Mouse (Mus musculus) liver, embryonic 14.5 days (tissue): ENCODE measurements around the gene Cbs.

Source experiments
- CTCF ChIP-seq: IDR thresholded peaks from 2 replicates; pipeline ENCODE4 v1.5.1; 2016; ENCODE audit warnings: antibody characterized with exemption, low read depth, control low read depth
- EP300 ChIP-seq: IDR thresholded peaks from 2 replicates; pipeline ENCODE4 v1.6.1; 2016; ENCODE audit warnings: antibody characterized with exemption, low read depth

- TF ChIP-seq CTCF, result no peak
- TF ChIP-seq EP300, result no peak
Observed at GRCm38 (mm10) chr17:31670163-31670562, 33.1 kb upstream of the Cbs start.
